Mouse (Mus musculus): ENCODE measurements around the gene Rab11fip4.

Rab11fip4 gene

DNA sequence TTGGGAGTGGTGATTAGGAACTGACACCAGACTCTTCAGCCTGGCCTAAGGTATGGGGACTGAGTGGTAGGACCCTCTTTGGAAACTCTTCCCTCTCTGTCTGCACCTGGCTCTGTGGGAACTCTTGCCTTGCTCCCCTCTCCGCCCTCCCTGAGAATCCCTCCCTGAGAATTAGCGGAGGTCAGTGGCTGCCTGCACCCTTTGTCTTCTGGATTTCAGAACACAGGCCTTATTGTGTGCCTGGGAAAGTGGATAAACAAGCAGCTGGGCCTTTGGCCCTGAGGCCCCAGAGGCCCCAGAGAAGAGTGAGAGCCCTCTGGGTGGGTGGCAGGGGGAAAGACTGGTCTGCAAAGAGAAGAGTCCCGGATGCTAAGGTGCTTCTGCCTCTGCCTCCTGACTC lies 22.1 kb downstream of the Rab11fip4 start:
- in situ Hi-C loops (cut with MboI, MseI) = no loop called here

GRCm38 (mm10) chr11:79613711-79614110 lies 22.7 kb downstream of the Rab11fip4 start:
- in situ Hi-C loops (cut with MboI, MseI) = no loop called here

GRCm38 (mm10) chr11:79614880-79615279 lies 23.9 kb downstream of the Rab11fip4 start:
- in situ Hi-C loops (cut with MboI, MseI) = no loop called here

GRCm38 (mm10) chr11:79615871-79616270 lies 24.9 kb downstream of the Rab11fip4 start:
- in situ Hi-C loops (cut with MboI, MseI) = no loop called here

DNA sequence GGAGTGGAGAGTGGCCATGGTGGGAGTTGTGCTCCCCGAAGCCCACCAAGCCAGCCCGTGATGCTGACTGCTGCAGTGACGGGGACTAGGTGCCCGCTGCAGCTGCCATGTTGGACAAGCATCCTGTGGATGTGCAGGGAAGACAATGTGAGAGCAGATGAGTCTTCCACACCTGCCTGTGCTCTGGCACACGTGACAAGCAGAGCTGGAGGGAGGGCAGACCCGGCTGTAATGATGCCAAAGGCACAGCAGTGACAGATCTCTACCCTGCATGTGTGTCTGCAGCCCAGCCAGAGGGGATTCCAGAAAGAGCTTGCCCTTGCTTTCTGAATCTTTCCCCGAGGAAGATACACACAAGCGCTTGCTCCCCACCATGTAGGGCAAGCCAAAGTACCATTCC lies 27.0 kb downstream of the Rab11fip4 start:
- in situ Hi-C loops (cut with MboI, MseI) = no loop called here

- in situ Hi-C loops (cut with MboI, MseI) = loop anchor here in 1 of 2 experiments (5.0 kb wide), 1 partner anchor 59 kb away; no protein-coding TSS in a partner anchor
Measured at GRCm38 (mm10) chr11:79623029-79623428, 32.0 kb downstream of the Rab11fip4 start.

GRCm38 (mm10) chr11:79624801-79625302 lies 33.8 kb downstream of the Rab11fip4 start:
- in situ Hi-C loops (cut with MboI, MseI) = loop anchor here (5.0 kb wide), 2 partner anchors 57 to 62 kb away; no protein-coding TSS in a partner anchor

- in situ Hi-C loops (cut with MboI, MseI) = loop anchor here in 1 of 2 experiments (5.0 kb wide), 1 partner anchor 59 kb away; no protein-coding TSS in a partner anchor
Measured at GRCm38 (mm10) chr11:79628716-79629115, 37.7 kb downstream of the Rab11fip4 start.

DNA sequence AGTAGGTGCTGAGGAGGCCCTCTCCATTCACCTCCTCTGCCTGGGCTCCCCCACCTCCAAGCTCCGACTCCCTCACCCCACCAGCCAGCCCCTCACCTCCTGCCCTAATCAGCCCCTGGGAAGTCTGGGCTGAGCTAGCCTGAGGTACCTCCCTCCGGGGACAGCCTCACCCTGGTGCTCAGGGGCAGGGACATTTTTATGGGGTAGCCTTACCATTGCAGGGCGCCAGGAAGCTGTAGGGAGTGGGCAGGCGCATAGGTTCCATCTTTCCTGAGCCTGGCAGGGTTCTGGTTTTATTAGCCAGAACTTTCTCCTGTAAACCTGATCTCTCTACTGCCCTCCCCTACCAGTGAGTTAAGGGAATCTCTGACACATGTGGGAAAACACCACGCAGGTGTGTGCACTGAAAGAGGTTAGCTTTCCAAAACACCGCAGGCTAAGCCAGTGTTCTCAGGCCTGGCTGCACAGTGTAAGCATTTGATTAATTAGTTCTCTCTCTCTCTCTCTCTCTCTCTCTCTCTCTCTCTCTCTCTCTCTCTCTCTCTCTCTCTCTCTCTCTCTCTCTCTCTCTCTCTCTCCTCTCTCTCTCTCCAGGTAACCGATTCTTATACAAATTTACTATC lies 38.9 kb downstream of the Rab11fip4 start:
- in situ Hi-C loops (cut with MboI, MseI) = loop anchor here in 1 of 2 experiments (5.0 kb wide), 1 partner anchor 57 kb away; no protein-coding TSS in a partner anchor

- in situ Hi-C loops (cut with MboI, MseI) = no loop called here
Measured at GRCm38 (mm10) chr11:79630521-79630920, 39.5 kb downstream of the Rab11fip4 start.

GRCm38 (mm10) chr11:79633366-79633765 lies 42.4 kb downstream of the Rab11fip4 start:
- in situ Hi-C loops (cut with MboI, MseI) = no loop called here

DNA sequence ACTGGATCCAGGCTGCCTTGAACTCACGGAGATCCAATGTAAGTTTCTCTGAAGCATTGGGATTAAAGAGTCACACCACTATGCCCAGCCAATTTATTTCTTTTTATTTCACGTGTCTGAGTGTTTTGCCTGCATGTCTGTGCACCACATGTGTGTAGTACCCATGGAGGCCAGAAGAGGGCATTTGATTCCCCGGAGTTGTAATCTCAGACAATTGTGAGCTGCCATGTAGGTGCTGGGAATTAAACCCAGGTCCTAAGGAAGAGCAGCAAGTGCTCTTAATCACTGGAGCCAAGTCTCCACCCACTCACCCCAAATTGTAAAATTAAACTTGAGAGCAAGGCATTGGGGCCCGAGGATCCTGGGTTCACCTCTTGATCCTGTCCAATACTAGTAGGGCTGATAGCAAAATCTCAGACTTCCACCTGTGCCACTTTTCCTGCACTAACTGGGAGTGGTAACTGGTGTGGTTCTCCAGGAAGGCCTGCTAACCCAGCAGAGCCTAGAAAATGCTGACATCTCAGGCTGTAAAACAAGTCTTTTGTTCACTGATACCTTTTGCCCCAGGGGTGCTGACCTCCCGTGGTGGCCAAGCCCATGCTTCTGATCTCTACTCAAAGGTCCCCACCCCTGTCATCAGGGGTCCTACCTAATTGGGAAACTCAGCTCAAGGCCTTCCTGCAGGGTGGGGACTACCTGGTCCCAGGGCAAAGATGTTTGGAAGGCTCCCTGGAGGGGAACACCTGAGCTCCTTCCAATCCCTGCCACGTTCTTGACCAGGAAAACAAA lies 44.8 kb downstream of the Rab11fip4 start:
- in situ Hi-C loops (cut with MboI, MseI) = no loop called here

GRCm38 (mm10) chr11:79636481-79636880 lies 45.5 kb downstream of the Rab11fip4 start:
- in situ Hi-C loops (cut with MboI, MseI) = no loop called here

DNA sequence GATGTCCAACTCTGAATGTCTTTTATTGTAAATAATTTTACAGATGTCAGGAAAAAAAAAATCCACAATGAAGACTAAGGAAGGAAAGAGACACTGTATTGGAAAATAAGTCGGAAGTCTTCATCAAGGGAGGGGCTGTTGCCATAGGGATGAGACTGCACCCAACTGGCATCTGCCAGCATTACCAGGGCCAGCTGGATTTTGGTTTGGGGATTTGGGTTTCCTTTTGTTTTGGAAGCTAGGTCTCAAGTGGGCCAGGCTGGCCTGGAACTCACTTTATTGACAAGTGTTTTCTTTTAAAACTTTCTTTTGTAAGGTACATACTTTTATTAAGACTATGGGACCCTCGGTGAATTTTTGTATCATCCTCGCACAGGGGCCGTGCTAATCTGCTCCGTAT lies 47.7 kb downstream of the Rab11fip4 start:
- in situ Hi-C loops (cut with MboI, MseI) = no loop called here

GRCm38 (mm10) chr11:79640940-79641733 lies 50.1 kb downstream of the Rab11fip4 start:
- in situ Hi-C loops (cut with MboI, MseI) = no loop called here

- in situ Hi-C loops (cut with MboI, MseI) = no loop called here
Measured at GRCm38 (mm10) chr11:79643730-79644129, 52.7 kb downstream of the Rab11fip4 start.

GRCm38 (mm10) chr11:79644717-79645191 lies 53.7 kb downstream of the Rab11fip4 start:
- in situ Hi-C loops (cut with MboI, MseI) = loop anchor here (5.0 kb wide), 1 partner anchor 38 kb away; no protein-coding TSS in a partner anchor

DNA sequence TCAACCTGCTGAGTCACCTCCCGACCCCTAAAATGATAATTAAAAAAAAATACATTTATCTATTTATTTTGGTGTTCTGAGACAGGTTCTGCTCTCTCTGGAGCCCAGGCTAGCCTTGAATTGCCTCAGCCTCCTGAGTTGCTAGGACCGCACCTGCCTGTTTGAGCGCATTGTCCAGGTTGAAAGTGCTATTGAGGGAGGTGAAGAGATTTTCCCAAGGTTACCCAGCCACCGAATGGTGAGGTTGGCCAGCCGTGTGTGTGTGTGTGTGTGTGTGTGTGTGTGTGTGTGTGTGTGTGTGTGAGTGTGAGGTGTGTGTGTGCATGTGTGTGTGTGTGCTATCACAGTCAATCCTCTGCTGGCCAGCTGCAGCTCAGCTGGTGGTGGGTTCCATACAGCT lies 55.0 kb downstream of the Rab11fip4 start:
- in situ Hi-C loops (cut with MboI, MseI) = loop anchor here (5.0 kb wide), 1 partner anchor 36 kb away; no protein-coding TSS in a partner anchor

DNA sequence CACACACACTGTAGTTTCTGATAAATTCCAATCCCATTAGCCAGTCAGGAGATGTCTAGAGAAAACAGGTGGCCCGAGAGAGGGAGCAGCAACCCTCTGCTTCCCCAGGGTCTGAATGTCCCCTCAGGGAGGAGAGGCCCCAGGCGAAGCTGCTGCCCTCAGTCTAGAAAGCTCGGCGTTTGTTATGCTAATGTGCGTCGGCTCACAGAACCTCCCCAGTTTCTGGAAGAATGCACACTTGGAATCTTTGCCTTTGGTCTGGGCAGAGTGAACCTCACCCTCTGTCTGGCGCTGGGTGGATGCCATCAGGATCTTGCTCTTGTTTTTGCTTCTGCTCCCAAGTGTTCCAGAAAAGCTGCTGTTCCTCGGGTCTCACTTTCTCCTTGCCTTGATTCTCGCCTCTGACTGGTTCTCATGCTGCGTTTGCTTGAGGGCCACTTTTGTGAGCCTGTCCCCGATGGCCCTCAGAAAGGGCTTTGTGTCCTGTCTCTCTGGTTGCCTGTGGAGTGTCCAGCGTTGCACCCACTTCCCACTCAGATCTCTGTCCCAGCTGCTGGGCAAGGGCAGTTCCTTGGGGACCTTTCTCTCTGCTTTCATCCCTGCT lies 55.6 kb downstream of the Rab11fip4 start:
- in situ Hi-C loops (cut with MboI, MseI) = loop anchor here (5.0 kb wide), 1 partner anchor 36 kb away; no protein-coding TSS in a partner anchor

DNA sequence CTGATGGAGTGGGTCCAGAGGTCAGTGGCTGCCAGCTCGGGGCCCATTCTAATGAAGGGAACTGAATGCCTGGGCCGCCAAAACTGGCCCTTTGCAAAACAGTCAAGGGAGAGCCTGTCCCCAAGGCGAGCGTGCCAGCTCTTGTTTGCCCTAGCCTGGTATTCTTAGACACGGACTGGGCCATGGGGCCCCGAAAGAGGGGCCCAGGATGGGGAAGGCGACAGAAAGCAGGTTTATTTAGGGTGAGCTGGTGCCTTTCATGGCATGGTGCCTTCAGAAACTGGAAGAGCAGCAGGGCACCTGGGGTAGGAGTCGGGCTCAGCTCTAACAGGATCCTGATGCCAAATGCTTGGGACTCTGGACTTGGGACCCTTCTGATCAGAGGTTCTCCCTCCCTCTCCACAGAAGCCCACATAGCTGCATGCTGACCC lies 56.1 kb downstream of the Rab11fip4 start:
- in situ Hi-C loops (cut with MboI, MseI) = loop anchor here (5.0 kb wide), 1 partner anchor 35 kb away; no protein-coding TSS in a partner anchor

GRCm38 (mm10) chr11:79650359-79650835 lies 59.4 kb downstream of the Rab11fip4 start:
- in situ Hi-C loops (cut with MboI, MseI) = no loop called here

Data from T-helper 17 cell (primary cell).